Mouse (Mus musculus) forebrain, embryonic 11.5 days (tissue): ENCODE measurements around the gene Tomm34. TPM values are rescaled to one million over a fixed set of nuclear protein-coding genes. Genes with fewer than 3 reads are reported as not detected.

Experiments used
- ATAC-seq: fragments of 200-750 bp; cut with Nextera tagmentation; replicated peaks from 2 replicates; pipeline ENCODE4 v1.8.0; 2017; ENCODE audit warnings: moderate TSS enrichment; ENCODE audit not compliant: low FRiP score
- DNase-seq: peaks from one replicate; pipeline ENCODE4 v3.0.0-alpha.2; 2017; ENCODE audit warnings: low spot score
- H3K27ac ChIP-seq: fragments of 300-500 bp; sonication (generic); 2 replicates; pipeline ENCODE4 v1.5.1; 2014; ENCODE audit warnings: low read depth, low read length
- H3K27me3 ChIP-seq: fragments of 300-500 bp; sonication (generic); 2 replicates; pipeline ENCODE4 v1.6.1; 2014; ENCODE audit warnings: mild to moderate bottlenecking, low read length, mixed read lengths; ENCODE audit not compliant: control insufficient read depth, insufficient read depth
- H3K36me3 ChIP-seq: fragments of 300-500 bp; sonication (generic); 2 replicates; pipeline ENCODE4 v1.6.1; 2014; ENCODE audit warnings: mild to moderate bottlenecking, low read length, moderate library complexity, mixed read lengths; ENCODE audit not compliant: control insufficient read depth, insufficient read depth
- H3K4me1 ChIP-seq: fragments of 300-500 bp; sonication (generic); replicated peaks from 2 replicates; pipeline ENCODE4 v1.6.1; 2014; ENCODE audit warnings: low read length, mixed read lengths; ENCODE audit not compliant: control insufficient read depth, insufficient read depth
- H3K4me2 ChIP-seq: fragments of 300-500 bp; sonication (generic); 2 replicates; pipeline ENCODE4 v1.6.1; 2014; ENCODE audit warnings: low read depth, mild to moderate bottlenecking, low read length, moderate library complexity, mixed read lengths; ENCODE audit not compliant: severe bottlenecking
- H3K4me3 ChIP-seq: fragments of 300-500 bp; sonication (generic); 2 replicates; pipeline ENCODE4 v1.5.1; 2014; ENCODE audit warnings: low read depth, low read length
- H3K9ac ChIP-seq: fragments of 300-500 bp; sonication (generic); 2 replicates; pipeline ENCODE4 v1.6.1; 2014; ENCODE audit warnings: low read length
- H3K9me3 ChIP-seq: fragments of 300-500 bp; sonication (generic); 2 replicates; pipeline ENCODE4 v1.6.1; 2016; ENCODE audit warnings: low read length, mixed read lengths; ENCODE audit not compliant: control insufficient read depth
- WGBS: fragments of 180-500 bp; shearing (Covaris S2); extraction: QIAGEN DNeasy Blood & Tissue Kit; methylation state at CpG from one replicate; pipeline ENCODE4 v1.1.7; 2014; 5-methylcytosine and 5-hydroxymethylcytosine counted together
- polyA plus RNA-seq: library from polyadenylated mRNA; unstranded; fragments of >200 nt; fragmentation: Nextera tagmentation; extraction: Ambion mirVana; gene quantifications from 2 replicates; pipeline ENCODE4 v1.2.1, GENCODE M21; 2014

The Tomm34 gene
- polyA plus RNA-seq, 1 experiment from 2014 or later, result 52.7 TPM

GRCm38 (mm10) chr2:164103501-164103900 is 32.5 kb upstream of the Tomm34 start:
- no peak overlapping the region for H3K9ac ChIP-seq
- no peaks in the 10 kb centered on the region for H3K27me3 ChIP-seq
- no peak overlapping the region for H3K4me3 ChIP-seq
- ATAC-seq, result no peak
- H3K9me3 ChIP-seq, result no peaks in the 10 kb centered on the region
- H3K27ac ChIP-seq, result no peak overlapping the region
- 37% methylated on average over 4 of the region's 4 CpGs for WGBS
- DNase-seq, result peak; percentile 61
- no peak overlapping the region for H3K4me2 ChIP-seq
- H3K36me3 ChIP-seq, result no peaks in the 10 kb centered on the region; the same call in 1 of the 2 replicates
- H3K4me1 ChIP-seq, result no peaks in the 10 kb centered on the region

GRCm38 (mm10) chr2:164102366-164102765 is 31.4 kb upstream of the Tomm34 start:
- Histone ChIP-seq H3K27ac (no peak overlapping the region), H3K9me3 (no peaks in the 10 kb centered on the region), H3K4me2 (no peak overlapping the region), H3K4me1 (no peaks in the 10 kb centered on the region), H3K27me3 (no peaks in the 10 kb centered on the region), H3K9ac (no peak overlapping the region), H3K36me3 (no peaks in the 10 kb centered on the region; the same call in 1 of the 2 replicates), H3K4me3 (no peak overlapping the region)
- 91% methylated on average over 3 of the region's 3 CpGs for WGBS
- no peak for DNase-seq
- ATAC-seq, result no peak

GRCm38 (mm10) chr2:164101936-164102335 is 31.0 kb upstream of the Tomm34 start:
- no peaks in the 10 kb centered on the region; the same call in 1 of the 2 replicates for H3K36me3 ChIP-seq
- WGBS, result 86% methylated on average over 1 of the region's 1 CpGs
- no peak for ATAC-seq
- H3K27ac ChIP-seq, result no peak overlapping the region
- H3K4me2 ChIP-seq, result no peak overlapping the region
- no peaks in the 10 kb centered on the region for H3K9me3 ChIP-seq
- no peaks in the 10 kb centered on the region for H3K27me3 ChIP-seq
- no peak overlapping the region for H3K9ac ChIP-seq
- no peak for DNase-seq
- no peaks in the 10 kb centered on the region for H3K4me1 ChIP-seq
- H3K4me3 ChIP-seq, result no peak overlapping the region

GRCm38 (mm10) chr2:164098603-164099250 is 27.8 kb upstream of the Tomm34 start:
- 95% methylated on average over 11 of the region's 11 CpGs for WGBS
- ATAC-seq, result no peak

GRCm38 (mm10) chr2:164094152-164094551 is 23.2 kb upstream of the Tomm34 start:
- H3K27ac ChIP-seq, result no peak overlapping the region
- H3K9me3 ChIP-seq, result no peaks in the 10 kb centered on the region
- no peak overlapping the region for H3K4me3 ChIP-seq
- H3K36me3 ChIP-seq, result no peaks in the 10 kb centered on the region; the same call in 1 of the 2 replicates
- H3K4me2 ChIP-seq, result no peak overlapping the region
- H3K9ac ChIP-seq, result no peak overlapping the region
- no peaks in the 10 kb centered on the region for H3K4me1 ChIP-seq
- DNase-seq, result no peak
- no peaks in the 10 kb centered on the region for H3K27me3 ChIP-seq
- ATAC-seq, result no peak
- 80% methylated on average over 7 of the region's 7 CpGs for WGBS

More at GRCm38 (mm10) chr2:164098603-164099250, 27.8 kb upstream of the Tomm34 start:
- no peak overlapping the region for H3K4me3 ChIP-seq
- no peaks in the 10 kb centered on the region; the same call in 1 of the 2 replicates for H3K36me3 ChIP-seq
- no peaks in the 10 kb centered on the region for H3K27me3 ChIP-seq
- no peak overlapping the region for H3K9ac ChIP-seq
- no peak for DNase-seq
- H3K9me3 ChIP-seq, result no peaks in the 10 kb centered on the region
- no peaks in the 10 kb centered on the region for H3K4me1 ChIP-seq
- no peak overlapping the region for H3K4me2 ChIP-seq
- H3K27ac ChIP-seq, result no peak overlapping the region

GRCm38 (mm10) chr2:164089508-164089907 is 18.5 kb upstream of the Tomm34 start:
- Histone ChIP-seq H3K27ac (no peak overlapping the region), H3K9ac (no peak overlapping the region), H3K9me3 (no peaks in the 10 kb centered on the region), H3K4me1 (no peaks in the 10 kb centered on the region), H3K36me3 (no peaks in the 10 kb centered on the region; the same call in 1 of the 2 replicates), H3K4me3 (no peak overlapping the region), H3K27me3 (no peaks in the 10 kb centered on the region), H3K4me2 (no peak overlapping the region)
- ATAC-seq (no peak), DNase-seq (no peak)
- 94% methylated on average over 4 of the region's 4 CpGs for WGBS

- no peaks in the 10 kb centered on the region for H3K9me3 ChIP-seq
- DNase-seq, result no peak
- H3K4me2 ChIP-seq, result no peak overlapping the region
- WGBS, result 90% methylated on average over 6 of the region's 6 CpGs
- H3K27ac ChIP-seq, result no peak overlapping the region
- no peaks in the 10 kb centered on the region; the same call in 1 of the 2 replicates for H3K36me3 ChIP-seq
- H3K9ac ChIP-seq, result no peak overlapping the region
- H3K4me3 ChIP-seq, result no peak overlapping the region
- H3K4me1 ChIP-seq, result no peaks in the 10 kb centered on the region
- H3K27me3 ChIP-seq, result no peaks in the 10 kb centered on the region
- ATAC-seq, result no peak
Measured at GRCm38 (mm10) chr2:164087416-164088017, 16.5 kb upstream of the Tomm34 start.

- no peaks in the 10 kb centered on the region; the same call in 1 of the 2 replicates for H3K36me3 ChIP-seq
- 96% methylated on average over 7 of the region's 7 CpGs for WGBS
Measured at GRCm38 (mm10) chr2:164084342-164084700, 13.4 kb upstream of the Tomm34 start.

More at GRCm38 (mm10) chr2:164084342-164084700, 13.4 kb upstream of the Tomm34 start:
- no peaks in the 10 kb centered on the region for H3K27me3 ChIP-seq
- H3K4me1 ChIP-seq, result no peaks in the 10 kb centered on the region
- no peak overlapping the region for H3K4me2 ChIP-seq
- no peaks in the 10 kb centered on the region for H3K9me3 ChIP-seq
- no peak for ATAC-seq
- H3K9ac ChIP-seq, result no peak overlapping the region
- DNase-seq, result no peak
- H3K27ac ChIP-seq, result no peak overlapping the region
- H3K4me3 ChIP-seq, result no peak overlapping the region
